Mouse (Mus musculus): ENCODE data around the gene Sh3bp1. TPM values are rescaled to one million over a fixed set of nuclear protein-coding genes. Genes with fewer than 3 reads are reported as not detected.

Gene Sh3bp1
- total and polyA plus RNA-seq, 3 experiments, result 21.0 to 80.2 TPM; not detected in 1

GRCm38 (mm10) chr15:78931577-78931976 lies 32.0 kb downstream of the Sh3bp1 start:
- H3K27ac ChIP-seq (ENCODE audit: control insufficient read depth, low read depth, low read length), result peak overlapping the region; percentile 6; the same call in 1 of the 2 replicates
- no peak overlapping the region for H3K9ac ChIP-seq (ENCODE audit: control insufficient read depth, low read depth, low read length, poor library complexity, severe bottlenecking)
- no peaks in the 10 kb centered on the region for H3K27me3 ChIP-seq (ENCODE audit: control insufficient read depth in 1 of 2, insufficient read depth in 2 of 2, low read length in 2 of 2)
- DNase-seq (ENCODE audit: low read depth, low spot score), result peak; percentile 94
- peaks cover 3 to 29% of the 10 kb centered on the region in 2 experiments; a peak in 3 of 4 replicates for H3K4me1 ChIP-seq (ENCODE audit: control insufficient read depth in 1 of 2, insufficient read depth in 2 of 2, low read length in 2 of 2)
- H3K79me2 ChIP-seq (ENCODE audit: control insufficient read depth, insufficient read depth, low read length, poor library complexity), result peaks cover 23% of the 10 kb centered on the region
- H3K36me3 ChIP-seq (ENCODE audit: control insufficient read depth in 1 of 2, insufficient read depth in 2 of 2, low read length in 2 of 2), result peaks cover 0 to 17% of the 10 kb centered on the region in 2 experiments; a peak in 2 of 4 replicates
- no peaks in the 10 kb centered on the region for H3K9me3 ChIP-seq (replicated peaks; ENCODE audit: insufficient read depth, low read length)
- no peak overlapping the region for H3K4me3 ChIP-seq (ENCODE audit: control insufficient read depth in 1 of 2, insufficient read depth in 1 of 2, low read depth in 2 of 2, low read length in 2 of 2)
- TF ChIP-seq KAT2A (conservative IDR thresholded peaks at IDR 0.05; ENCODE audit: low read depth, low read length), result no peak
- no peak for TF ChIP-seq EP300 (IDR thresholded peaks at IDR 0.05; ENCODE audit: low read depth in 1 of 2, low read length in 2 of 2)
- TF ChIP-seq USF2 (IDR thresholded peaks at IDR 0.05; ENCODE audit: borderline replicate concordance in 1 of 2, insufficient read depth in 1 of 2, low read depth in 1 of 2, low read length in 2 of 2), result no peak
- 0 out of 2 replicates have a peak, but pooled peaks have one; percentile 13 for TF ChIP-seq MYC (IDR thresholded peaks at IDR 0.05; ENCODE audit: low read depth, low read length)
- no peak for TF ChIP-seq BHLHE40 (IDR thresholded peaks at IDR 0.05; ENCODE audit: borderline replicate concordance, low read depth, low read length)
- no peak for TF ChIP-seq ZMIZ1 (IDR thresholded peaks at IDR 0.05; ENCODE audit: low read depth, low read length)
- TF ChIP-seq MAZ (IDR thresholded peaks at IDR 0.05; ENCODE audit: low read depth, low read length), result peak; percentile 59; the same call in 1 of the 2 replicates
- no peak for TF ChIP-seq ZNF384 (IDR thresholded peaks at IDR 0.05; ENCODE audit: low read depth, low read length)
- no peak for TF ChIP-seq MEF2A (IDR thresholded peaks at IDR 0.05; ENCODE audit: extremely low read depth, insufficient replicate concordance, low read depth, low read length, poor library complexity, severe bottlenecking)
- no peak for TF ChIP-seq TCF12 (IDR thresholded peaks at IDR 0.05; ENCODE audit: low read depth, low read length)
- no peak for TF ChIP-seq POLR2AphosphoS2 (IDR thresholded peaks at IDR 0.05; ENCODE audit: low read length)
- peak; percentile 50 for TF ChIP-seq MXI1 (IDR thresholded peaks at IDR 0.05; ENCODE audit: low read depth, low read length)
- TF ChIP-seq GATA1 (IDR thresholded peaks at IDR 0.05; ENCODE audit: low read depth, low read length), result no peak
- no peak for TF ChIP-seq TAL1 (IDR thresholded peaks at IDR 0.05; ENCODE audit: low read length)
- no peak for TF ChIP-seq POLR2AphosphoS5 (IDR thresholded peaks at IDR 0.05; ENCODE audit: borderline replicate concordance, low read depth, low read length)
- TF ChIP-seq GABPA (IDR thresholded peaks at IDR 0.05; ENCODE audit: low read depth, low read length), result no peak
- TF ChIP-seq SIN3A (IDR thresholded peaks at IDR 0.05; ENCODE audit: low read length), result peak; percentile 63
- TF ChIP-seq ELF1 (IDR thresholded peaks at IDR 0.05; ENCODE audit: low read depth, low read length), result 0 out of 2 replicates have a peak, but pooled peaks have one; percentile 37
- TF ChIP-seq CHD1 (IDR thresholded peaks at IDR 0.05; ENCODE audit: low read depth, low read length), result no peak
- TF ChIP-seq POLR2A (IDR thresholded peaks at IDR 0.05; ENCODE audit: control insufficient read depth in 1 of 2, insufficient read depth in 1 of 2, low read depth in 1 of 2, low read length in 2 of 2, poor library complexity in 1 of 2), result no peak
- no peak for TF ChIP-seq MAFK (IDR thresholded peaks at IDR 0.05; ENCODE audit: borderline replicate concordance, low read depth, low read length)
- TF ChIP-seq SMC3 (IDR thresholded peaks at IDR 0.05; ENCODE audit: low read depth, low read length), result peak; percentile 92
- peak; percentile 80 to 92 (median 86) for TF ChIP-seq CTCF (IDR thresholded peaks at IDR 0.05 in 2 of 3, conservative IDR thresholded peaks at IDR 0.05 in 1 of 3; ENCODE audit: control insufficient read depth in 1 of 3, insufficient read depth in 1 of 3, low read depth in 2 of 3, low read length in 3 of 3, poor library complexity in 1 of 3, severe bottlenecking in 1 of 3)
- TF ChIP-seq E2F4 (IDR thresholded peaks at IDR 0.05; ENCODE audit: borderline replicate concordance, low read depth, low read length), result no peak
- no peak for TF ChIP-seq NELFE (IDR thresholded peaks at IDR 0.05; ENCODE audit: low read depth, low read length)
- no peak; the same call in 1 of the 2 replicates for TF ChIP-seq MAX (IDR thresholded peaks at IDR 0.05; ENCODE audit: low read length)
- TF ChIP-seq TBP (IDR thresholded peaks at IDR 0.05; ENCODE audit: low read depth, low read length), result peak; percentile 53; the same call in 1 of the 2 replicates
- peak; percentile 52; the same call in 1 of the 2 replicates for TF ChIP-seq HCFC1 (IDR thresholded peaks at IDR 0.05; ENCODE audit: low read depth, low read length)
- no peak for TF ChIP-seq RCOR1 (IDR thresholded peaks at IDR 0.05; ENCODE audit: low read depth, low read length)
- no peak for TF ChIP-seq USF1 (IDR thresholded peaks at IDR 0.05; ENCODE audit: low read depth, low read length)
- no peak for TF ChIP-seq UBTF (IDR thresholded peaks at IDR 0.05; ENCODE audit: borderline replicate concordance, insufficient read depth, low read depth, low read length)
- no peak for TF ChIP-seq CHD2 (IDR thresholded peaks at IDR 0.05; ENCODE audit: low read length)
- no peak for TF ChIP-seq MYB (IDR thresholded peaks at IDR 0.05; ENCODE audit: low read depth, low read length)
- TF ChIP-seq RAD21 (IDR thresholded peaks at IDR 0.05; ENCODE audit: low read depth, low read length), result peak; percentile 68
- TF ChIP-seq ZC3H11A (IDR thresholded peaks at IDR 0.05; ENCODE audit: low read depth, low read length), result peak; percentile 53
- TF ChIP-seq NRF1 (IDR thresholded peaks at IDR 0.05; ENCODE audit: insufficient read depth, low read depth, low read length, poor library complexity, severe bottlenecking), result no peak
- no peak for TF ChIP-seq ZKSCAN1 (IDR thresholded peaks at IDR 0.05; ENCODE audit: low read depth, low read length)
